Mouse (Mus musculus) leukemia stem cell, adult 10-12 weeks (primary cell): ENCODE data around the gene Stard3nl. TPM values are rescaled to one million over a fixed set of nuclear protein-coding genes. Genes with fewer than 3 reads are reported as not detected.

ENCODE experiments used
- polyA plus RNA-seq: library from polyadenylated mRNA; stranded (reverse); fragments of >175 nt; gene quantifications from 2 replicates; pipeline ENCODE4 v1.2.3, GENCODE M21; 2012; ENCODE audit warnings: low replicate concordance

Gene Stard3nl
- polyA plus RNA-seq = 1.7 and 4.7 TPM in 2 replicates

DNA sequence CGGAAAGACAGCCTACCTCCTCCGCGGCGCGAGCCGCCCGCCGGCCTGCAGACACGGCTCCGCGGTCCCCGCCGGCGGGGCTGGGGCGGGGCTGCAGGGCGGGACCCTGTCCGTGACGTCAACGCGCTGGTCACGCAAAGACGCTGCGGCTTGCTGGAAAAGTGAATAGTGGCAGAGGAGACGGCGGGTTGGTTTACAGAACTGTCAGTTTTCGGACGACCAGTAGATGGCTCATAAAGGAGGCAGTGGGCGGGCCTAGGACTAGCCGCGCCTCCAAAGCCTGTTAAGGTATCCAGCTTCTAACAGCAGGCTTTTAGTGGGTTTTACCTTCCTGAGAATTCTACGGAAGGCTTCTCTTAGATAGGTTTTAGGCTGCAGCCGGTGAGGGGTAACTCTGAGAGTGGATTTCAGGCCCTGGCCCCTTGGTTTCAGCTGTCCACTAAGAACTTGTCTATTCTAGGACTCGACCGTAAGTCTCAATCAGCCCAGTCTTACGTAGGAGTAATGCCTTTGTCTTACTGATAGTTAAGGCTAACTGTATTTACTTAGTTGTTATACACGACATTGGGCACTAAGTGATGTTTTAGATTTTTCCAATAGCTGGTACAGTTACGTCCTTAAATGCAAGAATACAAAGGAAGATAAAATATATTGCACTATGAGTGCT lies at the start of gene Stard3nl:
TSS of gene Stard3nl (minus strand) at position 108 of the 667 bp plus-strand sequence.

Other genes starting within 250 kb of the Stard3nl start
- gene Epdr1, start 224.1 kb upstream of the Stard3nl start, polyA plus RNA-seq = 43.1 and 88.5 TPM in 2 replicates
- 2.4 and 5.4 TPM in 2 replicates for gene Sfrp4, start 227.3 kb upstream of the Stard3nl start, polyA plus RNA-seq